Mouse (Mus musculus) spleen, adult 2 months (tissue): Measurements from ENCODE around the gene Fads2.

ENCODE experiments used
- CTCF ChIP-seq: fragments of 200-500 bp; IDR thresholded peaks from 2 replicates; pipeline ENCODE4 v1.5.1; 2011; ENCODE audit warnings: mild to moderate bottlenecking, inconsistent platforms; ENCODE audit not compliant: insufficient read depth, insufficient read length, insufficient replicate concordance; ENCODE audit errors: extremely low read depth
- POLR2A ChIP-seq: fragments of 200-500 bp; IDR thresholded peaks from 2 replicates; pipeline ENCODE4 v1.6.1; 2011; ENCODE audit warnings: low read depth, low read length, inconsistent platforms

DNA sequence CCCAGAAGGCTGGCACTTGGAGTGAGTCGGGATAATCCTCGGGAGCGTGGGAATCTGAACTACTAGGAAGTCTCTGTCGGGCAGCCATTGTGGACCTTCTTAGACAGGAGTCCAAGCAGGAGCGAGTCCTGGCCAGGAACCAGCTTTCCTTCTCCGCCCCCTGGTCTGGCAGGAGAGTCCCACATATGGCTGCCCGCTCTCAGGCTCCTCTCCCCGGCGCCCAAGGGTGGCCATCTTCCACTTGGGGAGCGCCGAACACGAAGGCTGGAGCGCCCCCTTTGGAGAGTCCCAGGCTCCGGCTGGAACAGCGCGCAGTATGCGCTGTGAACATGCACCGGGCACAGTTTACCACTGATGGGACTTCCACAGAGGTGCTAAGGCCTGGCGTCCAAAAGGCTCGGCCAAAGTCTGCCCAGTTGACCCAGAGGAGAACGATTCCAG is 895 bp downstream of the Fads2 start:
- no peak for TF ChIP-seq POLR2A
- peak; percentile 10; the same call in 1 of the 2 replicates for TF ChIP-seq CTCF
